Mouse (Mus musculus): Measurements from ENCODE around the gene Hoxb2.

The Hoxb2 gene

DNA sequence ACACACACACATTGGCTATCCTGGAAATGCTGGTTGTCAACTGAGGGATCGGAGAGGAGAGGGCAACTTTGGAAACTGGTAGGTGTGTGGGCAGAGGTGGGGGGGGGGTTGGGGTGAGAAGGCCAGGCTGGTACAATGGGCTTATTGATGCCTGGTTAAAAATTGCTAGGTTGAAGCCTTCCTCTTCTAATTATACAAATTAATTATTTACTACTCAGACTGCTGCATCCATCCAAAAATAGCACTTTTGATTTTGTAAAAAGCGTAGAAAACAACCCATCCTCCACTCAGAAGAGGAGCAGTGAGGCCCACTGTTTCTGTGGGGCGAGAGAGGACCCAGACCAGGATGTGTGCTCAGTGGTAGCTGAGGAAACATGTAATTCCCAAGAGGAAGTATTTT, 15.3 kb upstream of the Hoxb2 start:
- no peak for DNase-seq (ENCODE audit: low read depth, low spot score)

DNA sequence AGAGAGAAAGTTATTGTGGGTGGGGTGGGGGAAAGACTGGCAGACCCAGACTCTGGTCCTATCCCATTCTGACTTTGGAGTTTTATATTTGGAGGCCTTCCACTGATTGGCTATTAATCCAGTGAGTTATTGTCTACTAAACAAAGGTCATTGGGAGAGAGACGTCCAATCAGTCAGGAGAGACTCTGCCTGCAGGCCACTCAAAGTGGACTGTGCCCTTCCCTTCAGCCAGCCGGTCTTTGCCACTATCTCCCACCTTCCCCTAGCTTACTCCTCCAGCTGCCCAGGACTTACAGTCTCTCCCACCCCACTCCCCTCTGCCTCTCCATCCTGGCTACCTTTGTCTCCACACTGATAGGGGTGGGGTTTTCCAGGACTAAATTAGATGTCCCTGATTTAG, 13.7 kb upstream of the Hoxb2 start:
- no peak for DNase-seq (ENCODE audit: low read depth, low spot score)

DNA sequence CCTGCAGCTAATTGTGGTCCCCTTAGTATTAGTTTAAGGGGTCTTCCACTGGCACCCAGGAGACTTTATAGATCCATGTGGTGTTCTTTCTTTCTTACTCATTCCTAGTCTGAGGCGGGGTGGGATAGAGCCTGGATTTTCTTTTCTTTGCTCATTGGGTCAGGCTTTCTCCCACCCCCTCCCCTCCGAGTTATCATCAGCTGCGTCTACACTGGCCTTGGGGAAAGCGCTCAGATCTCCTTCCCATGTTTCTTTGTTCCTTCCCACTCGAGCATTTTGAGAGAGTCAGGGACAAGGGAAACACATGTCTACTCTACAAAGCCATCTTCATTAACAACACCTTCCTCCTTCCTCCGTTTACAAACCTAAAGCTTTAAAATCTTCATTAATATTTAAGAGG, 13.3 kb upstream of the Hoxb2 start:
- DNase-seq (ENCODE audit: low read depth, low spot score), result no peak

DNA sequence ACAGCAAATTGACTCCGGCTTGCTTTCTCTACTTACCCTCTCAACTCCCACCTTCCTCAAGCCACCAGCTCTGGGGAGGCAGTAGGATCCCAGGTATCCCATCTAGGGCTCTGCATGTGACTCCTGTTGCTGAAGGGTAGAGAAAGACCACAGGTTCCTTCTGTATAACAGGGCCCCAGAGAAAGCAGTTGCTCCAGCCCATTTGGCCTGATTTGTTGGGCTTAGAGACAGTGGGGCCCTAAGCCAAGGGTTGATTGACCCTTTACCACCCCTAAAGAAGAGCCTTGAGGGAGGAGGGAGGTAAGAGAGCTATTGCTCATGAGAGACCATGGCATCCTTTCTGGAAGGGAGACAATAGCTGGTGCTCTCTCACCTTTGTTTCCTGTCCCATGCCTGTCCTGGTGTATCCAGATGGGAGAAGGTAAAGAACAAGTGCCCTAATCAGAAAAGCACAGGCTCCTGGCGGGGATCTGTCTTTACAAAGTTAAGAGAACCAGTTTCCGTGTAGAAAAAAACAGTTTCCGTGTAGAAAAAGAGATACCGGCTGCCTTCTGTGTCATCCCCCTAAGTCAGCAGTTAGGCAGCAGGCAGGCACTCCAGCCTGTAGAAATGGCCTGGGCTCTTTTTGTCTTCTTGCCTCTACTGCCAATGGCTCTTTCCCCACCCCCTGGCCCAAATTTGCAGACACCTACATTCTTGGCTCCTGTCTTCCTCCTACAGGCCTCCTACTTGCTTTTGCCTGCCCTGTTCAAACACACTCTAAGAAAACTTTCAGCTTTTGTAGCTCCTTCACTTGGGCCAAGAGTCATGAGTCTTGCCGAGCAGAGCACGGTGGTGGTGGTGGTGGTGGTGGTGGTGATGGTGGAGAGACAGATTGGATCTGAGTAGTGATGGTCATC, 11.1 kb upstream of the Hoxb2 start:
- DNase-seq (ENCODE audit: low read depth, low spot score), result no peak

DNA sequence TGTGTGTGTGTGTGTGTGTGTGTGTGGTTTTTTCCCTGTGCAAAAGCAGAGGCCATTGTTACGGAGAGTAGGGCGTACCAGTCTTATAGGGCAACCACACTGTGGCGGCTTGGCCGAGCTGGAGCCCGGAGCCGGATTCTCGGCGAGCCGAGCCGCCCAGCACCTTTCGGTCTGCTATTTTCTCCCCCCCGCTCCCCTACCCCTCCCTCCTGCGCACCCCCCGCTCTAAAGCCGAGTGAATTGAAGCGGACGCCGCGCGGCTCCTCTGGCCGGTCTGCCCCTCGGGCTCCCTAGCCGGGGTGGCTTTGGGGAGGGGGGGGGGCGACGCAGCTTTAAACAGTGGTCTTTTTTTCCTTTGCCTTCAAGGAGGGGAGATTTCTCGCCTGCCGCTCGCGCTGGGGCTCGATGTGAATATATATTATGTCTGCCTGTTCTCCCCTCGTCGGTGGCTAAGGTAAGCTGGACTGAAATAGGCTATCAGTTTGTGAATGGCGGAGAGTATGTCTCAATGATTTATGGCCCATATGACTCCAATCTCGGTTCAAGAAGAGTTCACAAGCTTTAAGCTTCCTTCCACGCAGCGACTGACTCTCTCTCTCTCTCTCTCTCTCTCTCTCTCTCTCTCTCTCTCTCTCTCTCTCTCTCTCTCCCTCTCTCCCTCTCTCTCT, 9.5 kb upstream of the Hoxb2 start:
- DNase-seq (ENCODE audit: low read depth, low spot score), result no peak

DNA sequence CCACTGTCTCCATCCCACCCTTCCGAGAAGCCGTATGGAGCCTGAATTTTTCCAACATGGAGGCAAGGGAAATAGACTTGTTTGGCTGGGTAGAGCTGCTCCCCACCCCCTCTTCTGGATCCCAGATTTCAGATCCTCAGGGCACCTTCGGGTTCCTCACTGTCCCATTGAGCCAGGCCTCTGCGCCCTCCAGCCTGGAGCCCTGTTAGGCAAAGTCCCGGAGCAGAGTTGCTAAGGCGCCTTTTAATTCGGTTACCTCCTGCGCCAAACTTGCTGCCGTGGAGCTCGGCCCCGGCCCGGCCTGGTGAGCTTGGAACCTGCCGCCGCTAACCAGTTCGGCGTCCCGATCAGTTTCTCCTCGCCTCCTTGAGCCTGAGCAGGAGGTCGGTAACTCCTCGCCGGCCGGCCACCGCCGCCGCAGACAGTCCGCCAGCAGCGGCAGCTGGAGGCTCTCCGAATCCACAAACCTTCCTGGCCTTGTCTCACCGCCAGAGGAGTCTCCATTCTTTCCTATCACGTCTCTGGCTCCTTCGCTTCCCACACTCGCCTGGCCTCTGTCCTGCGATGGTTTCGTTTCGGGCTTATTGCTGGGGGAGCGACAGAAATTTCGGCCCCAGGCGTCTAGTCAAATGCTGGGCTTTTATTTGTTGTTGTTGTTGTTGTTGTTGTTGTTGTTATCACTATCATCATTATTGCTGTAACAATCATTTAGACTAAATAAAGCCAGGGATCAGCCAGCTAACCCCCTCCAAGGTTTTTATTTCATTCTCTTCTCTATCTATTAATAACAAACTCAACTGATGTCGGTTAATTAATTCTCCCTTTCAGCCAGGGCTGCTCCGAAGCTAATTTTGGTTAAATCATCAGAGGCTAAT, 8.4 kb upstream of the Hoxb2 start:
- no peak for DNase-seq (ENCODE audit: low read depth, low spot score)

DNA sequence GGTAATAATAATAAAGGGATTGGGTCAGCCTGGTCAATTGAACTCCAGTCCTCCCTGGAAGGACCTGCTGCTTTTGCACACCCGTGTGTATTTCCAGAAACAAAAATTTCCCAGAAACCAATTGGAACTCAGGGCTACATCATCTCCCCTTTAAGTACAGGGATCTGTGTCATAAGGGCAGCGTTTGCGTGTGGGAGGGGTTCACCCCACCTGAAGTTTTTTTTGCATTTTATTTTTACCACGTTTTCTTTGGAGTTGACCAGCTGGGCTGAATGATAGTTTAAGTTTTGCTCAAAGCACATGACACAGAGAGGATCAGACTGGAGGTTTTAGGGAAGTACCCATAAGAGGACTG, 7.8 kb upstream of the Hoxb2 start:
- DNase-seq (ENCODE audit: low read depth, low spot score), result no peak

DNA sequence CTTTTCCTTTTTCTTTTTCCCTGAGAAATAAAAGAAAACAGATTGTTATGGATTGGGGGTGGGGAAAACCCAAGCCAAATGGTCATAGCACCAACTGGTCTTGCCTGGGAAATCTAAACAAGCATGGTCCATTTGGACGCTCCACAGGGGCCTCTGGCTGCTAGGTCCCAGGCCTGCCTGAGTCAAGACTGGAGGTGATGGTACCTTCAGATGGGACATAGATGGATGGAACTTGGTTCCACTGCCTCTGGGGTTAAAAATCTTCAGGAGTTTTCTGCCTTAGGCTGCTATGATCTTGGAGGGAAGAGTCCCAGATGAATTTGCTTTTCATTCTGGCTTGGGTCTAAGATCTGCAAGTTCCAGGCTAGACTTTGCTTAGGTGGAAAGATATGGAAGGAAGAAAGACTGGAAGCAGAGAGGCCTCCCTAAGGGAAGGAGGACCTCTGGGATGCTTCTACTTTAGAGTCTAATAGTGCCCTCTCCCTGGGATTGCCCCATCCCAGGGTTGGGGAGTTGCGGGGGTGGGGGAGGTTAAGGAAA, 7.0 kb upstream of the Hoxb2 start:
- no peak for DNase-seq (ENCODE audit: low read depth, low spot score)

DNA sequence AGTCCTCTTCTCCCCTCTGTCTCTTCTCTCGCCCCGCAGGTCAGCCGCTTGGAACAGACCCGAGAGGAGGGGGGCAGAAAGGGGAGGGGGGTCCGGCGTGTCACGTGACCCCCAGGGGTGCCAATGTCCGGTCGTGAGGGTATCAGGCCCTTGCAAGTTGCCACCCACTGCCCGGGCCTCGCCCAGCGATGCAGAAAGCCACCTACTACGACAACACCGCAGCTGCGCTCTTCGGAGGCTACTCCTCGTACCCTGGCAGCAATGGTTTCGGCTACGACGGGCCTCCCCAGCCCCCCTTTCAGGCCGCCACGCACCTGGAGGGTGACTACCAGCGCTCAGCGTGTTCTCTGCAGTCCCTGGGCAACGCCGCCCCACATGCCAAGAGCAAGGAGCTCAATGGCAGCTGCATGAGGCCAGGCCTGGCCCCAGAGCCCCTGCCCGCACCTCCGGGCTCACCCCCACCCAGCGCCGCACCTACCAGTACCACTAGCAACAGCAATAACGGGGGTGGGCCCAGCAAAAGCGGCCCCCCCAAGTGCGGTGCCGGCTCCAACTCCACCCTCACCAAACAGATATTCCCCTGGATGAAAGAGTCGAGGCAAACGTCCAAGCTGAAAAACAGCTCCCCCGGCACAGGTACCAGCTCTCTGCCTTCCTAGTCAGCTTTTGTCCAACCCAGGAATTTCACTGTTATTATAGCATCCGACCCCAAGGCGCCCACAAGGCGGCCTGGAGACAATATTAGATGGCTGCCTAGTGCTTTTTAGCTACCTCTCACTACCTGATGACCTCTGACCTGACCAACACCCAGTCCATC, 6.1 kb upstream of the Hoxb2 start:
- DNase-seq (ENCODE audit: low read depth, low spot score), result no peak

DNA sequence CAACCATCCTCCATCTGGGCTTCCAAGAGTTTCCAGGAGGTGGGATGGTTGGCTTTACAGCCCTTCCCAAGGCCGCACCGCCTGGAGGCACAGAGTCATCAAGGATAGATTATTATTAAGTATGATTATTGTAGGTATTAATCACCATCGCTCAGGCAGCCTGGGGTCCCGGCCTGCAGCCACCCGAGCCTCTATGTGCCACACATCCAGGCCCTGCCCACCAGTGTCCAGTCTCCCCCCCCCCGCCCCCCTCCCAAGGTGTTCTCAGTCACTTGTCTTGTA, 5.5 kb upstream of the Hoxb2 start:
- no peak for DNase-seq (ENCODE audit: low read depth, low spot score)

DNA sequence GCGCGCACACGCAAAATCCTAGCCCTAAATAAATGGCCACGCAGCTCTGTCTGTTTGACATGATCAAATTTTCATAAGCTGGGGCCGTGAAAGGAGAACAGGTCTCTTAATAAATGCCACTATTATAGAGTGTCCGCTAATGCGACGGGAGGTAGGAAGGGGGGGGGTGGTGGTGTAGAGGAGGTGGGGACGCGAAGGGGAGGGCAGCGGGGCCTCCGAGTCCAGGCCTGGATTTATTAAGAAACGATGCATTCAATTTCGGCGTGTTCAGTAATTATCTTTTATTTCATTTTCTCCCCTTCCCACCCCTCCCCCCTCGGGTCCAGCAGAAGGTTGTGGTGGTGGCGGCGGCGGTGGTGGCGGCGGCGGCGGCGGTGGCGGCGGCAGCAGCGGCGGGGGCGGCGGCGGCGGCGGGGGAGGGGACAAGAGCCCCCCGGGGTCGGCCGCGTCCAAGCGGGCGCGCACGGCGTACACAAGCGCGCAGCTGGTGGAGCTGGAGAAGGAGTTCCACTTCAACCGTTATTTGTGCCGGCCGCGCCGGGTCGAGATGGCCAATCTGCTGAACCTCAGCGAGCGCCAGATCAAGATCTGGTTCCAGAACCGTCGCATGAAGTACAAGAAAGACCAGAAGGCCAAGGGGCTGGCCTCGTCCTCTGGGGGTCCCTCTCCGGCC, 5.0 kb upstream of the Hoxb2 start:
- no peak for DNase-seq (ENCODE audit: low read depth, low spot score)

DNA sequence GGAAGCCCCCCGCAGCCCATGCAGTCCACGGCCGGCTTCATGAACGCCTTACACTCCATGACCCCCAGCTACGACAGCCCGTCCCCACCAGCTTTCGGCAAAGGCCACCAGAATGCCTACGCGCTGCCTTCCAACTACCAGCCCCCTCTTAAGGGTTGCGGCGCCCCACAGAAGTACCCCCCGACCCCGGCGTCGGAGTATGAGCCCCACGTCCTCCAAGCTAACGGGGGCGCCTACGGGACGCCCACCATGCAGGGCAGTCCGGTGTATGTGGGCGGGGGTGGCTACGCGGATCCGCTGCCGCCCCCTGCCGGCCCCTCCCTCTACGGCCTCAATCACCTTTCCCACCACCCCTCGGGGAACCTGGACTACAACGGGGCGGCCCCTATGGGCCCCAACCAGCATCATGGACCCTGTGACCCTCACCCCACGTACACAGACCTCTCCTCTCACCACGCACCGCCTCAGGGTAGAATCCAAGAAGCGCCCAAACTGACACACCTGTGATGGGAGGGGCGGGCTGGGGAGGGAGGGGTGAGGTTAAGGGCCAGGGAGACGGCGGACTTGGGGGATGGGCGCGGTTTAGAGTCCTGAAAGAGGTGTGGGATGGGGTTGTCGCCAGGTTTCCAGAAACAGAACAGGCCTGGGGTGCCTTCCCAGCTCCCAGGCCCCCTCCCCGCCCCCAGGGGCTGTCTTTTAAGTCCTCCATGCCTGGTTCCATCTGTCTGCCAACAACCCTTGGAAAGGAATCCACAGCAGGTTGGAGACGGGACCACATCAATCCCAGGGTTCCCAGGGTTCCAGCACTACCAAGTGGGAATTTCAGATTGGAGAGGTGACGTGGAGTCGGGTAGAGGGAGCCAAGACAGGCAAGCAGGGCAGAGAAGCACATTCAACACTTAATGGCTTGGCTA, 4.2 kb upstream of the Hoxb2 start:
- DNase-seq (ENCODE audit: low read depth, low spot score), result no peak

DNA sequence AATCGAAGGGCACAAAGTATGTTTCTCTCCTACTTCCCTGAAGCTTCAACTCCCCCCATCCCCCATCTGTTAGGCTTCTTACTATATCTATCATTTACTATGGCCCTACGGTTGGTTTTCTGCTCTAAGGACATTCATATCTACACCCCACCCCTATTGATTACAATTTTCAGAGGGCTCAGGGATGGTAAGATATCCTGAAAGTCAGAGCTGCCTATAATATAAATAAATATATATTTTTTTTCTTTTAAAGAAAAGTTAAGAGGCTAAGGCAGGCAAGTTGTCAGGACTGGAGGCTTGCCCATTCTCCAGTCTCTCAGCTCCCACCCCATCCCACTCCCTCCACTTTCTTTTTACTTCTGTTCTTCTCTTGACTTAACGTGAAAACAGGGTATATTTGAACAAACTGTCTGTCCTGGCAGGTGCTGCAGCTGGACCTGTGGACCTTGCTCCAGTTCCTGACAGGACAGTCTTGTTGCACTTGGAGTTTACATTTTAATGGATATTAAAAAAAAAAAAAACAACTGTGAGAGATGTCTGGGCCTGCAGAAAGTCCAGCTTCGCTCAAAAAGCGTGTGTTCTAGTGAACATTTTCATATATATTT, 3.3 kb upstream of the Hoxb2 start:
- no peak for DNase-seq (ENCODE audit: low read depth, low spot score)

DNA sequence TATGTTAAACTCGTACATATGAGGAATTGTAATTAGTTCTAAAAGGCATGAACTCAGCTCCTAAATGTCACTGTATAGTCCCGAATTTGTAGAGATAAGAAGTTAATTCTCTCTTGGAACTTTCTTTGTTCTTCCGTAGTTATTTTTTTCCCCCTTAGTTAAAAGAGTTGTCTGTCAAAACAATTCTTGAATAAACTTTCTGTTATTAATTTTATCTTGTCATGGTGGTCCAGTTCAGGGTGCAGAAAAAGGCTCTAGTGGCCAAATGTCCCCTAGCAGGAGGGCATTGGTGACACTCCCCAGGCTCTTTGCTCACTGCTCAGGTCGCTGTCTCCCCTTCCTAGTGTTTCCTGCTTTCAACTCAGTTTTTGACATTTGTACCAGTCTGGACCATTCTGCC, 2.6 kb upstream of the Hoxb2 start:
- DNase-seq (ENCODE audit: low read depth, low spot score), result no peak

DNA sequence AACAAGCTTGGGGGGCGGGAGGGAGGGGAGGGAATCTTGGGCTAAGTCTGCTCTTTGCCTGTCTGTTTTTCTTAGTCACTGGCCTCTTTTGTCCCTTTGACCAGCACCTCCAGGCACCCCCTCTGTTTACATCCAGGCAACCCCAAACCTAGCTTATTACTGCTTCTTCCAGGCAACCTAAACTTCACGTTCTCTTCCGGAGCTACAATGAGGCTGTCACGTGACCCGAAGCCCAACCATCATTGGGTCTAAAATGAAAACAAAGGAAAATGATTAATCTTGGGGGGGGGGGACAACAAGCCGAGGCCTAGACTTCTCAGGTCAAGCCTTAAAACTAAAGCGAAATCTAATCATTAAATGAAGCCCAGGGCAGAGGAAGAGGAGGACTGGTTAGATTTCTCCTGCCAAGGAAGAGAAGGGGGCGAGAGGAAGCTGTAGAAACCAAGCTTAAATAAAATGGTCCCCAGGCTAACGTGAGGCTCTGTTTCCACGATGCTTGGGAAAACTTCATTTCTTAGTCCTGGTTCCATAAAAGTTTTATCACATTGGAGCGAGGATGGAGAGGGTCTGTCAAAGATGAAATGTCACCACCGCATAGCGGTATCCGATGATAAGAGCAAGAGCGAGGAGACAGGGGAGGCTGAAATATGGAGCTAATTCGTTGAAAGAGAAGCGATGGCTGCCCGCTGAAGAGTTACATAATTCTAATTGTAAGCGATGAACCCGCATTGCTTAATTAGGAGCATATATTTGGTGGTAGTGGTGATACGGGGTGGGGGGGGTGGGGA, 2.0 kb upstream of the Hoxb2 start:
- no peak for DNase-seq (ENCODE audit: low read depth, low spot score)

DNA sequence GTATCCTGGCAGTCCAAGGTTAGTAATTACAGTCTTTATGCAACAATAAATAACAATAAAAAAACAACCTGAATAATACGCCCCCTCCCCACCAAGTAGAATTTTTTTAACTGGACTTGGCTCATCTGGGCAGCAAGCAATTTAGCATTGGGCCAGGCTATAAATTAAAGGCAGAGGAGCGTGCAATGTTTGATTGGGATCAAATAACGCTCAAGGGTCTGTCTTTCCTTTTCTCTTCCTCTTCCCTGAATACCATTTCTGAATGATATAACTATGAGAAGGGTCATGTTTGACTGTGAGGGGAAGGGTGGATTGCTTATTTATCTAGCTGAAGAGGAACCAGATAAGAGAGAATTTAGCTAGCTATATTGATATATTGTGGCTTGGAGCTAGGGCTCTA, 1.3 kb upstream of the Hoxb2 start:
- DNase-seq (ENCODE audit: low read depth, low spot score), result no peak

DNA sequence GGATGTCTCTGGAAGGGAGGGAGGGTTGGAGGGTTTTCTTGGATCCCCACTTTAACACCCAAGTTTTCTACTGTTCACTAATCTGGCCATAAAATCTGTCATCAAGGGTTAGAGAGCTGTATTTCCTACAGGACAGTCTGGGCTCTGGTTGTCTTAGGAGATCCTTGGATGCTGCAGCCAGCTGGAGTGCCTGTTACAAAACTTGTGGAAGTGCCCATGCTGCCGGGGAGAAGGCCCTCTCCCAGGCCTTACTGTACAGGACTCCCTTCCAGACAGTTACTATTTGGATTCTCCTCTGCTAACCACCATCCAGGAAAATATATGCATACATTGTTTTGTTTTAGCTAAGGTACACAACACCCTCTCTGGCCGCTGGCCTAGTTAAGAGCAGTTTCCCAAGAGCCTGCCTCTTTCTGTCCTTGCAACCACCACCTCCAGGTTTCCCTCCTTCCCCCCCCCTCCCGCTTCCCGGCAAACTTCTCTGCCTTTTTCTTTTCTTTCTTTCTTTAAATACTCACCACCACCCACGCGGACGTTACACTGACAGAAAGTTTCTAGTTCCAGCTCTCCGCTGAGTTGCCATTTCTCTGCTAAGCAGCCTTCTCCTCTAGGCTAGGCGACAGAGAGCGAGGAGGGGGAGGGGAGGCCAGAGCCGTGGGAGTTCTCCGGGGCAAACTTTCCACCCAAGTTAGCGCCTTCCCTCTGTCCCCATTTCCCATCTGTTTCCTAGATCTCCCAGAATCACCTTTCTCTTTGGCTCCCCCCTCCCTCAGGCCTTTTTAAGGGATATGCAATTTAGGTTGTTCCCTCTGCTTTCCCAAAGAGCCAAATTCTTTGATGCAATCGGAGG, 609 bp upstream of the Hoxb2 start:
- DNase-seq (ENCODE audit: low read depth, low spot score), result no peak

DNA sequence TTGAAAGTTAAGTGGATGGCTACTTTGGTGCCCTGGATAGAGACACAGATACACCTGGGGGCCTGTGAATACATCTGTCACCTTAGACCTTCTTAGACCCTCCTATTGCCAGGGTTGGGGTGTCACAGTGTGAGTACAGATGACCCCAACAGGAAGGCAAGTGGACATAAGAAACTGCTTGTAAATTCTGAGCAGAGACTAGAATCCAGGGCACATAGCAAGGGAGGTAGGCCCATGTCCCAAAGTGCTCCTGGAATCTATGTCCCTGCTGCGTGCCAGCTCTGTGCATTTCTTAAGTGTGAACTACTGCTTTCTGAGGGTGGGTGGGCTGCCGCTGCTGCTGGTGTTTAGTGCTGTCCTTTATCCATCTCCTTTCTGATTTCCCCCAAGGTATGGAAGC, 466 bp downstream of the Hoxb2 start:
- no peak for DNase-seq (ENCODE audit: low read depth, low spot score)
